Mouse (Mus musculus): ENCODE measurements around the gene Cdc5l. TPM values are rescaled to one million over a fixed set of nuclear protein-coding genes. Genes with fewer than 3 reads are reported as not detected.

Gene Cdc5l
- polyA plus RNA-seq, 1 experiment from 2014 or later: 31.8 TPM

DNA sequence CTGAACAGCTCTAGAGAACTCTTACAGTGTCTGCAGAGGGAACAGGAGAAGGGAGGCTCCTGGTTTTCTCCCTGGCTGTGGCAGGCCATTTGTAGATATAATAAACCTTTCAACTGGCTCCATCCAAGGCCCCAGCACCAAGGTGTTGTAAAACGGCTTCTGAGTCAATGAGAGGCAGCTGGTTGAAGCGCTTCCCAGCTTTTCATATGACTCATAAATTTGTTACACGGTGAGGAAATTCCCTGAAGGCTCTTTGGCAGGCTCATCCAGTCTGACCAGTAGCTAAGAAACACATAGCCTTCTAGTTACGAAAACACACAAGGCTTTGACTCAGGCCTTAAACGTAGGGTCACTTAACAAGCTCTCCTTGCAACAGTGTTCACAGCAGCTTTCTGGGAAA, 74.1 kb downstream of the Cdc5l start:
- no peak overlapping the region for H3K9ac ChIP-seq (ENCODE audit: low read length)
- H3K4me2 ChIP-seq (replicated peaks; ENCODE audit: low read depth): no peak overlapping the region
- peak overlapping the region; percentile 36; the same call in 1 of the 2 replicates for H3K27ac ChIP-seq (replicated peaks)
- H3K27me3 ChIP-seq (ENCODE audit: control insufficient read depth, insufficient read depth, low read length): no peaks in the 10 kb centered on the region
- no peak for DNase-seq (ENCODE audit: low spot score)
- 36% methylated on average over 5 of the region's 5 CpGs for WGBS
- TF ChIP-seq EP300 (optimal IDR thresholded peaks at IDR 0.05) (peak; percentile 92), CTCF (IDR thresholded peaks at IDR 0.05; ENCODE audit: low read depth) (no peak)
- H3K9me3 ChIP-seq (ENCODE audit: control insufficient read depth, low read length): no peaks in the 10 kb centered on the region
- H3K4me3 ChIP-seq (ENCODE audit: low read depth, low read length): no peak overlapping the region
- 0 out of 2 replicates have a peak, but pooled peaks cover 2% of the 10 kb centered on the region for H3K4me1 ChIP-seq (replicated peaks; ENCODE audit: control insufficient read depth, insufficient read depth)
- ATAC-seq (ENCODE audit: low FRiP score, low TSS enrichment): peak; percentile 47; the same call in 1 of the 2 replicates
- H3K36me3 ChIP-seq (ENCODE audit: control insufficient read depth, insufficient read depth, low read length): no peaks in the 10 kb centered on the region

DNA sequence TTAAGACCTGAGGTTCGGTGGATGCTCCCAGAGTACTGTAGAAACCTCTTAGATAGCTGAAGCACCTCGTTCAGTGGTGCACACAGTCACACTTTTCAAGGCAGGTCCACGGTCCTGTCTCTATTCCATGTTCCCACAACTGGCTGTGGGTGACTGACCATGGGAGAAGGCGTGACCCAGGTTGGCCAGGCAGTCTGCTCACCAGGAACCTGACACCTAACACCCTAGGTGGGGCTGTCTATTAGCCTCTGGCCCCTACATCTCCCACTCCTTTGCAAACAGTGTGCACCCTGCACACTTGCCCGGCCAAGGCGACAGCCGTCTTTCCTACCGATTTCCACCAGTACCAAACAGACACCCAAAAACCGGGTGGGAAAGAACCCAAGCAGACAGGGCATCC, 77.1 kb downstream of the Cdc5l start:
- TF ChIP-seq EP300 (optimal IDR thresholded peaks at IDR 0.05) (no peak), CTCF (IDR thresholded peaks at IDR 0.05; ENCODE audit: low read depth) (no peak)
- WGBS: 63% methylated on average over 9 of the region's 9 CpGs
- H3K36me3 ChIP-seq (ENCODE audit: control insufficient read depth, insufficient read depth, low read length): no peaks in the 10 kb centered on the region
- H3K4me1 ChIP-seq (replicated peaks; ENCODE audit: control insufficient read depth, insufficient read depth): 0 out of 2 replicates have a peak, but pooled peaks cover 2% of the 10 kb centered on the region
- no peak overlapping the region for H3K27ac ChIP-seq (replicated peaks)
- no peak overlapping the region for H3K4me3 ChIP-seq (ENCODE audit: low read depth, low read length)
- ATAC-seq (ENCODE audit: low FRiP score, low TSS enrichment): no peak
- DNase-seq (ENCODE audit: low spot score): no peak
- H3K4me2 ChIP-seq (replicated peaks; ENCODE audit: low read depth): no peak overlapping the region
- H3K9ac ChIP-seq (ENCODE audit: low read length): no peak overlapping the region
- H3K27me3 ChIP-seq (ENCODE audit: control insufficient read depth, insufficient read depth, low read length): no peaks in the 10 kb centered on the region
- no peaks in the 10 kb centered on the region for H3K9me3 ChIP-seq (ENCODE audit: control insufficient read depth, low read length)

- Histone ChIP-seq H3K4me3 (ENCODE audit: low read depth, low read length) (no peak overlapping the region), H3K9ac (ENCODE audit: low read length) (no peak overlapping the region), H3K27me3 (ENCODE audit: control insufficient read depth, insufficient read depth, low read length) (no peaks in the 10 kb centered on the region), H3K27ac (replicated peaks) (no peak overlapping the region), H3K4me2 (replicated peaks; ENCODE audit: low read depth) (no peak overlapping the region), H3K9me3 (ENCODE audit: control insufficient read depth, low read length) (no peaks in the 10 kb centered on the region), H3K4me1 (replicated peaks; ENCODE audit: control insufficient read depth, insufficient read depth) (no peaks in the 10 kb centered on the region), H3K36me3 (ENCODE audit: control insufficient read depth, insufficient read depth, low read length) (no peaks in the 10 kb centered on the region)
- TF ChIP-seq CTCF (IDR thresholded peaks at IDR 0.05; ENCODE audit: low read depth): no peak
- WGBS: 87% methylated on average over 4 of the region's 4 CpGs
- ATAC-seq (ENCODE audit: low FRiP score, low TSS enrichment) (no peak), DNase-seq (ENCODE audit: low spot score) (no peak)
Measured at GRCm38 (mm10) chr17:45347951-45348350, 85.6 kb downstream of the Cdc5l start.

Other genes with a start within 250 kb of the Cdc5l start
- gene Spats1, start 41.7 kb upstream of the Cdc5l start, polyA plus RNA-seq (2015; fragmentation: Nextera tagmentation; extraction: Ambion mirVana): 0.24 and 0.25 TPM in 2 replicates
- 5.7 and 6.1 TPM in 2 replicates for gene Aars2, start 73.1 kb upstream of the Cdc5l start, polyA plus RNA-seq (2015; fragmentation: Nextera tagmentation; extraction: Ambion mirVana)
- gene Tcte1, start 89.7 kb upstream of the Cdc5l start, polyA plus RNA-seq (2015; fragmentation: Nextera tagmentation; extraction: Ambion mirVana): 0.04 and 0.13 TPM in 2 replicates
- gene Tmem151b, start 115.9 kb upstream of the Cdc5l start, polyA plus RNA-seq (2015; fragmentation: Nextera tagmentation; extraction: Ambion mirVana): 0.41 and 0.63 TPM in 2 replicates
- 1.6 and 2.0 TPM in 2 replicates for gene Nfkbie, start 122.0 kb upstream of the Cdc5l start, polyA plus RNA-seq (2015; fragmentation: Nextera tagmentation; extraction: Ambion mirVana)
- 72.7 and 76.8 TPM in 2 replicates for gene Slc35b2, start 130.1 kb upstream of the Cdc5l start, polyA plus RNA-seq (2015; fragmentation: Nextera tagmentation; extraction: Ambion mirVana)
- 715 and 750 TPM in 2 replicates for gene Hsp90ab1, start 139.5 kb upstream of the Cdc5l start, polyA plus RNA-seq (2015; fragmentation: Nextera tagmentation; extraction: Ambion mirVana)
- gene Slc29a1, start 165.9 kb upstream of the Cdc5l start, polyA plus RNA-seq (2015; fragmentation: Nextera tagmentation; extraction: Ambion mirVana): 49.4 and 55.3 TPM in 2 replicates
- 1.2 and 1.5 TPM in 2 replicates for gene Mymx, start 168.4 kb upstream of the Cdc5l start, polyA plus RNA-seq (2015; fragmentation: Nextera tagmentation; extraction: Ambion mirVana)
- 0.06 TPM in 2 replicates for gene Capn11, start 225.6 kb upstream of the Cdc5l start, polyA plus RNA-seq (2015; fragmentation: Nextera tagmentation; extraction: Ambion mirVana)